Mouse (Mus musculus) thymus, adult 2 months (tissue): ENCODE measurements around the gene Sptbn4.

Experiments used
- CTCF ChIP-seq: fragments of 200-500 bp; IDR thresholded peaks from 2 replicates; pipeline ENCODE4 v1.5.1; 2012; ENCODE audit warnings: mild to moderate bottlenecking, control low read depth, low read length, moderate library complexity, borderline replicate concordance; ENCODE audit not compliant: control insufficient read depth, poor library complexity, insufficient read depth; ENCODE audit errors: extremely low read depth
- POLR2A ChIP-seq: fragments of 200-500 bp; IDR thresholded peaks from 2 replicates; pipeline ENCODE4 v1.6.1; 2012; ENCODE audit warnings: mild to moderate bottlenecking, low read length, control low read depth, moderate library complexity; ENCODE audit not compliant: control insufficient read depth, poor library complexity, insufficient read depth; ENCODE audit errors: extremely low read depth

- TF ChIP-seq POLR2A (no peak), CTCF (no peak)
Observed at GRCm38 (mm10) chr7:27331541-27331851, 116.0 kb downstream of the Sptbn4 start.
